Mouse (Mus musculus): ENCODE measurements around the gene Itga3. TPM values are rescaled to one million over a fixed set of nuclear protein-coding genes. Genes with fewer than 3 reads are reported as not detected.

The Itga3 gene
- 2.9 and 3.7 TPM in 2 replicates for polyA plus RNA-seq (2012; ENCODE audit: low replicate concordance)

DNA sequence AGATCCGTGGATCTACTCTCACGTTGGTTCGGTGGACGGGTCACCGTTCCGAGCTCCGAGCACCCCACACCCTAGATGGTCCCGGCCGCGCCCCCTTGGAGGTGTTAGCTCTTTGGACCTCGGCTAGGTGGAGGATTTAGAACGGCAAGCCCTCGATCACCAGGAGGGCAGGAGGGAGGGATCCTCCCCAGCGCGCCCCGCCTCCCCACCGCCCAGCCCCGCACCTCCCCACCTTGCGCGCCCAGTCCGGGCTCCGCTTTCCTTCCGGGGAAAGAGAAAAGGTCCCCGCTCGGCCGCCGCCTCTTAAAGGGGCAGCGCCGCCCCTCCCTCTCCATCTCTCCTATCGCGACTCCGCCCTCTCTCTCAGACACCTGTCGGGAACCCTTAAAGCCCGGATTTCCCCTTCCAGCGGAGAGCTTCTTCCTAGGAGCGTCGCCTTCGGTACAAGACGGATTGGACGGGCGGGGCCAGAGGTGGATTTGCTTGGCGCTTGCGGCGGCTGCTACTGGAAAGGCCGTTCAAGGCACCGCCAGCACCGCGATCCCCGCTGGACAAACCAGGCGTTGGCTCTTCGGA, at the start of gene Itga3:
Gene Itga3, minus strand, starts transcription at position 266 of the 576 bp plus-strand sequence.

DNA sequence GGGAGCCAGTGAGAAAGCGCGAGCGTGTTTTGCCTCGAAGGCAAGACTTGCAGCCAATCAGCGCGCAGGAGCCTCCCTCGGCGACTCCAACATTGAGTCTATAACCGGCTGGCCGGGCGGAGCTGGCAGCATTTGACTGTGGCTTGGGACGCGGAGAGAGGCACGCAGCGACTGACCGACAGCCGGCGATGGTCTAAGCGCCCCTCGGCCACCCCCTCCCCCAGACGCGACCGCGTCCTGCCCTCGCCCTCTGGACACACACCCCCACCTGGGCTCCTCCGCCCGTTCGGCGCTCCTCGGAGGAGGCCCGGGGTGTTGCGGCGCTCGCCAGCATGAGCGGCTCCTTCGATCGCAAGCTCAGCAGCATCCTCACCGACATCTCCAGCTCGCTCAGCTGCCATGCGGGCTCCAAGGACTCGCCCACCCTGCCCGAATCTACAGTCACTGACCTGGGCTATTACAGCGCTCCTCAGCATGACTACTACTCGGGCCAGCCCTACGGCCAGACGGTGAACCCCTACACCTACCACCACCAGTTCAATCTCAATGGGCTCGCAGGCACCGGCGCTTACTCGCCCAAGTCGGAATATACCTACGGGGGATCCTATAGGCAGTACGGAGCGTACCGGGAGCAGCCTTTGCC, 43.5 kb upstream of the Itga3 start, which contains the start of gene Dlx3:
Gene Dlx3, plus strand, starts transcription at position 130 of the 643 bp plus-strand sequence.

DNA sequence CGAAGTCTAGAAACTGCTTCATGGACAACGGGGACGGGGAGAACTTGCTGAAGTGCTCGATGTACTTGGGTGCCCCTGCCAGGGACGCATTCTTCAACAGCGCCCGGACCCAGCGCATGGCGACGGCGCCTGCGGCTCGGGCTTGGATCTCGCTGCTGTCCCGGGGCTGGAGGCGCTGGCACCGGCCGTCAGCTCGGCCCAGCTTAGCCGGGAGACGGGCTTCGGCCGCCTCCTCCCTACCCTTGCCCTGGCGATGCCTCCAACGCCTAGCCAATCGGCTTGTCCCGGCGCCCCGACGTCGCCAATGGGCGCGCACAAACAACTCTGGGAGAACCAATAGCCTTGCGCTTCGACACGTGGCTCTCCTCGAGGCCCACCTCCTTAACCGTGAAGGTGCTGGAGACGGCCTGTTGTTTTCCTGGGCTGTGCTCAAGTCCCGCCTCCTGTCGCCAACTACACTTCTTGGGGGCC, 35.4 kb downstream of the Itga3 start, which contains the start of gene Pdk2:
Gene Pdk2, minus strand, starts transcription at position 216 of the 471 bp plus-strand sequence.

DNA sequence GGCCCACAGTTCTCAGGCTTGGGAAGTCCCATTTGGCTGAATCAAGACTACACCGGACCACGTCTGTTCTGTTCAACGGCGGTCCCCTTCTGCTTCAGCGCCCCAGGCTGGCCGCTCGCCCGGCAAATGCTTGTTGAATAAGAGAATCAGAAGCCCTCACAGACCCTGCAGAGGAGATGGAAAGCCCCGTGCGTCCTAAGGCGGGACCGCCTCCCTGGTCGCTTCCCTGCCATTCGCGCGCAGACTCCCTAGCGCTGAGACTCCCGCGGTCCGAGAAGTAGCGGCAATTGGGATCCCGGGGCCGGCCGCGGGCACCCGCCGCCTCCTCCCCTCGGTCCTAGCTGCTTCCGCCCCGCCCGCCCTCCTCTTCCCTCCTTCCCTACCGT, 67.0 kb downstream of the Itga3 start, which contains the start of gene Samd14:
Gene Samd14, plus strand, starts transcription at position 251 of the 386 bp plus-strand sequence.

Other genes with a start within 250 kb of the Itga3 start
- 0.81 and 0.82 TPM in 2 replicates for gene Col1a1, start 140.6 kb downstream of the Itga3 start, polyA plus RNA-seq (2012; ENCODE audit: low replicate concordance)
- not detected in 2 replicates for gene Hils1, start 109.2 kb downstream of the Itga3 start, polyA plus RNA-seq (2012; ENCODE audit: low replicate concordance)
- not detected in 2 replicates for gene Sgca, start 100.5 kb downstream of the Itga3 start, polyA plus RNA-seq (2012; ENCODE audit: low replicate concordance)
- gene Ppp1r9b, start 85.8 kb downstream of the Itga3 start, polyA plus RNA-seq (2012; ENCODE audit: low replicate concordance) = 224 and 401 TPM in 2 replicates
- 14.1 and 40.7 TPM in 2 replicates for gene Samd14, start 66.9 kb downstream of the Itga3 start, polyA plus RNA-seq (2012; ENCODE audit: low replicate concordance)
- gene Pdk2, start 35.4 kb downstream of the Itga3 start, polyA plus RNA-seq (2012; ENCODE audit: low replicate concordance) = 15.5 and 21.2 TPM in 2 replicates
- 0.11 TPM in 1 of 2 replicates, not detected in the other for gene Dlx3, start 43.3 kb upstream of the Itga3 start, polyA plus RNA-seq (2012; ENCODE audit: low replicate concordance)
- not detected in 2 replicates for gene Dlx4, start 69.5 kb upstream of the Itga3 start, polyA plus RNA-seq (2012; ENCODE audit: low replicate concordance)
- gene Tac4, start 184.7 kb upstream of the Itga3 start, polyA plus RNA-seq (2012; ENCODE audit: low replicate concordance) = 0.18 TPM in 1 of 2 replicates, not detected in the other
- 17.9 and 24.9 TPM in 2 replicates for gene Kat7, start 233.4 kb upstream of the Itga3 start, polyA plus RNA-seq (2012; ENCODE audit: low replicate concordance)

Data from hematopoietic multipotent progenitor cell, adult 10-12 weeks (in vitro differentiated cells).